Mouse (Mus musculus): Measurements from ENCODE around the gene Tent4a. TPM values are rescaled to one million over a fixed set of nuclear protein-coding genes. Genes with fewer than 3 reads are reported as not detected.

Tent4a gene
- polyA plus RNA-seq, 1 experiment from 2014 or later, result 3.7 TPM

GRCm38 (mm10) chr13:69478703-69479102 is 55.7 kb downstream of the Tent4a start:
- Histone ChIP-seq H3K27me3 (replicated peaks; ENCODE audit: control insufficient read depth, insufficient read depth, low read length) (peaks cover 21% of the 10 kb centered on the region), H3K9ac (ENCODE audit: low read depth, low read length) (no peak overlapping the region), H3K4me1 (ENCODE audit: control insufficient read depth, insufficient read depth, low read length) (peaks cover 15% of the 10 kb centered on the region), H3K27ac (ENCODE audit: low read length) (no peak overlapping the region), H3K4me3 (ENCODE audit: low read length) (no peak overlapping the region), H3K36me3 (ENCODE audit: control insufficient read depth, insufficient read depth, low read length) (no peaks in the 10 kb centered on the region), H3K4me2 (ENCODE audit: low read depth, low read length) (no peak overlapping the region), H3K9me3 (ENCODE audit: control insufficient read depth, low read length) (no peaks in the 10 kb centered on the region)
- WGBS, result 90% methylated on average over 6 of the region's 6 CpGs
- ATAC-seq, result no peak

GRCm38 (mm10) chr13:69460635-69461465 is 73.6 kb downstream of the Tent4a start:
- no peak overlapping the region for H3K4me3 ChIP-seq (ENCODE audit: low read length)
- WGBS, result 45% methylated on average over 17 of the region's 17 CpGs

GRCm38 (mm10) chr13:69459657-69460458 is 74.6 kb downstream of the Tent4a start:
- no peak; the same call in 1 of the 2 replicates for ATAC-seq
- WGBS, result 11% methylated on average over 8 of the region's 8 CpGs
- Histone ChIP-seq H3K4me2 (ENCODE audit: low read depth, low read length) (no peak overlapping the region), H3K36me3 (ENCODE audit: control insufficient read depth, insufficient read depth, low read length) (no peaks in the 10 kb centered on the region), H3K9ac (ENCODE audit: low read depth, low read length) (no peak overlapping the region), H3K4me1 (ENCODE audit: control insufficient read depth, insufficient read depth, low read length) (no peaks in the 10 kb centered on the region), H3K27ac (ENCODE audit: low read length) (no peak overlapping the region), H3K9me3 (ENCODE audit: control insufficient read depth, low read length) (no peaks in the 10 kb centered on the region), H3K4me3 (ENCODE audit: low read length) (no peak overlapping the region), H3K27me3 (replicated peaks; ENCODE audit: control insufficient read depth, insufficient read depth, low read length) (no peaks in the 10 kb centered on the region)

More at GRCm38 (mm10) chr13:69460635-69461465, 73.6 kb downstream of the Tent4a start:
- H3K27ac ChIP-seq (ENCODE audit: low read length), result no peak overlapping the region
- no peaks in the 10 kb centered on the region for H3K36me3 ChIP-seq (ENCODE audit: control insufficient read depth, insufficient read depth, low read length)
- ATAC-seq, result peak; percentile 40; the same call in 1 of the 2 replicates
- no peak overlapping the region for H3K9ac ChIP-seq (ENCODE audit: low read depth, low read length)
- H3K4me2 ChIP-seq (ENCODE audit: low read depth, low read length), result no peak overlapping the region; the same call in 1 of the 2 replicates
- H3K9me3 ChIP-seq (ENCODE audit: control insufficient read depth, low read length), result no peaks in the 10 kb centered on the region
- H3K4me1 ChIP-seq (ENCODE audit: control insufficient read depth, insufficient read depth, low read length), result no peaks in the 10 kb centered on the region
- H3K27me3 ChIP-seq (replicated peaks; ENCODE audit: control insufficient read depth, insufficient read depth, low read length), result no peaks in the 10 kb centered on the region

- H3K27me3 ChIP-seq (replicated peaks; ENCODE audit: control insufficient read depth, insufficient read depth, low read length), result no peaks in the 10 kb centered on the region
- H3K4me2 ChIP-seq (ENCODE audit: low read depth, low read length), result no peak overlapping the region
- H3K27ac ChIP-seq (ENCODE audit: low read length), result no peak overlapping the region
- H3K4me3 ChIP-seq (ENCODE audit: low read length), result no peak overlapping the region
- no peaks in the 10 kb centered on the region for H3K36me3 ChIP-seq (ENCODE audit: control insufficient read depth, insufficient read depth, low read length)
- H3K9ac ChIP-seq (ENCODE audit: low read depth, low read length), result no peak overlapping the region
- no peaks in the 10 kb centered on the region for H3K4me1 ChIP-seq (ENCODE audit: control insufficient read depth, insufficient read depth, low read length)
- ATAC-seq, result no peak
- no peaks in the 10 kb centered on the region for H3K9me3 ChIP-seq (ENCODE audit: control insufficient read depth, low read length)
- 89% methylated on average over 2 of the region's 2 CpGs for WGBS
These were observed 75.5 kb downstream of the Tent4a start for GRCm38 (mm10) chr13:69458891-69459290.

- Histone ChIP-seq H3K36me3 (ENCODE audit: control insufficient read depth, insufficient read depth, low read length) (no peaks in the 10 kb centered on the region), H3K27ac (ENCODE audit: low read length) (no peak overlapping the region), H3K27me3 (replicated peaks; ENCODE audit: control insufficient read depth, insufficient read depth, low read length) (no peaks in the 10 kb centered on the region), H3K9me3 (ENCODE audit: control insufficient read depth, low read length) (no peaks in the 10 kb centered on the region), H3K4me2 (ENCODE audit: low read depth, low read length) (no peak overlapping the region), H3K4me1 (ENCODE audit: control insufficient read depth, insufficient read depth, low read length) (no peaks in the 10 kb centered on the region), H3K9ac (ENCODE audit: low read depth, low read length) (no peak overlapping the region), H3K4me3 (ENCODE audit: low read length) (no peak overlapping the region)
- ATAC-seq, result no peak
- 93% methylated on average over 6 of the region's 6 CpGs for WGBS
These were observed 76.0 kb downstream of the Tent4a start for GRCm38 (mm10) chr13:69458461-69458860.

GRCm38 (mm10) chr13:69457105-69457504 is 77.3 kb downstream of the Tent4a start:
- Histone ChIP-seq H3K27ac (ENCODE audit: low read length) (no peak overlapping the region), H3K4me1 (ENCODE audit: control insufficient read depth, insufficient read depth, low read length) (no peaks in the 10 kb centered on the region), H3K36me3 (ENCODE audit: control insufficient read depth, insufficient read depth, low read length) (no peaks in the 10 kb centered on the region), H3K9ac (ENCODE audit: low read depth, low read length) (no peak overlapping the region), H3K27me3 (replicated peaks; ENCODE audit: control insufficient read depth, insufficient read depth, low read length) (no peaks in the 10 kb centered on the region), H3K4me2 (ENCODE audit: low read depth, low read length) (no peak overlapping the region), H3K9me3 (ENCODE audit: control insufficient read depth, low read length) (no peaks in the 10 kb centered on the region), H3K4me3 (ENCODE audit: low read length) (no peak overlapping the region)
- WGBS, result 58% methylated on average over 2 of the region's 2 CpGs
- no peak for ATAC-seq

- Histone ChIP-seq H3K27me3 (replicated peaks; ENCODE audit: control insufficient read depth, insufficient read depth, low read length) (no peaks in the 10 kb centered on the region), H3K9me3 (ENCODE audit: control insufficient read depth, low read length) (no peaks in the 10 kb centered on the region), H3K36me3 (ENCODE audit: control insufficient read depth, insufficient read depth, low read length) (no peaks in the 10 kb centered on the region), H3K4me3 (ENCODE audit: low read length) (no peak overlapping the region), H3K4me1 (ENCODE audit: control insufficient read depth, insufficient read depth, low read length) (no peaks in the 10 kb centered on the region), H3K9ac (ENCODE audit: low read depth, low read length) (no peak overlapping the region), H3K27ac (ENCODE audit: low read length) (no peak overlapping the region), H3K4me2 (ENCODE audit: low read depth, low read length) (no peak overlapping the region)
- no peak for ATAC-seq
- WGBS, result 78% methylated on average over 11 of the region's 11 CpGs
These were observed 77.8 kb downstream of the Tent4a start for GRCm38 (mm10) chr13:69456641-69457040.

- ATAC-seq, result no peak
- no peak overlapping the region for H3K4me3 ChIP-seq (ENCODE audit: low read length)
- no peaks in the 10 kb centered on the region for H3K27me3 ChIP-seq (replicated peaks; ENCODE audit: control insufficient read depth, insufficient read depth, low read length)
- no peaks in the 10 kb centered on the region for H3K9me3 ChIP-seq (ENCODE audit: control insufficient read depth, low read length)
- WGBS, result 81% methylated on average over 14 of the region's 14 CpGs
- no peaks in the 10 kb centered on the region for H3K4me1 ChIP-seq (ENCODE audit: control insufficient read depth, insufficient read depth, low read length)
- H3K9ac ChIP-seq (ENCODE audit: low read depth, low read length), result no peak overlapping the region
- no peaks in the 10 kb centered on the region for H3K36me3 ChIP-seq (ENCODE audit: control insufficient read depth, insufficient read depth, low read length)
- H3K27ac ChIP-seq (ENCODE audit: low read length), result no peak overlapping the region
- H3K4me2 ChIP-seq (ENCODE audit: low read depth, low read length), result no peak overlapping the region
These were observed 78.8 kb downstream of the Tent4a start for GRCm38 (mm10) chr13:69455476-69456175.
